Mouse (Mus musculus) lung, adult 2 months (tissue): ENCODE data around the gene 1810010D01Rik.

Experiments
- CTCF ChIP-seq: fragments of 200-500 bp; IDR thresholded peaks from 2 replicates; pipeline ENCODE4 v1.5.1; 2011; ENCODE audit warnings: mild to moderate bottlenecking, low read length, control low read depth; ENCODE audit not compliant: insufficient read depth
- POLR2A ChIP-seq: fragments of 200-500 bp; IDR thresholded peaks from 2 replicates; pipeline ENCODE4 v1.6.1; 2011; ENCODE audit warnings: low read depth, mild to moderate bottlenecking, control low read depth, low read length, borderline replicate concordance; ENCODE audit errors: extremely low read depth

GRCm38 (mm10) chr7:145240929-145241328 is 33.0 kb upstream of the 1810010D01Rik start:
- TF ChIP-seq CTCF (no peak), POLR2A (no peak)
